Mouse (Mus musculus): ENCODE results near the gene Zbtb5.
A peak's percentile ranks its signal among the peaks of the same experiment; 100 is the strongest.
"Not testable (repeated sequence)": the region's sequence is repeated elsewhere in the genome, so short reads cannot be mapped to it uniquely, and the experiment has no call there.

The Zbtb5 gene

GRCm38 (mm10) chr4:45012105-45012975 lies at the start of gene Zbtb5:
Gene Zbtb5, minus strand, starts transcription at chr4:45012412.
- peak; percentile 100 for DNase-seq (ENCODE audit: low spot score in 2 of 2)

GRCm38 (mm10) chr4:45055451-45055850 lies 43.2 kb upstream of the Zbtb5 start:
- no peak for DNase-seq (ENCODE audit: low spot score in 2 of 2)

- no peak for DNase-seq (ENCODE audit: low spot score in 2 of 2)
These were observed 42.6 kb upstream of the Zbtb5 start for GRCm38 (mm10) chr4:45054862-45055261.

GRCm38 (mm10) chr4:45047956-45048355 lies 35.7 kb upstream of the Zbtb5 start:
- peak; percentile 30 to 44 for DNase-seq (ENCODE audit: low spot score in 2 of 2)

GRCm38 (mm10) chr4:45047286-45047887 lies 35.2 kb upstream of the Zbtb5 start:
- DNase-seq (ENCODE audit: low spot score in 2 of 2): no peak

GRCm38 (mm10) chr4:45046679-45047078 lies 34.5 kb upstream of the Zbtb5 start:
- no peak for DNase-seq (ENCODE audit: low spot score in 2 of 2)

GRCm38 (mm10) chr4:45040795-45041194 lies 28.6 kb upstream of the Zbtb5 start:
- no peak for DNase-seq (ENCODE audit: low spot score in 2 of 2)

- not testable (repeated sequence) for DNase-seq (ENCODE audit: low spot score in 2 of 2)
These were observed 27.3 kb upstream of the Zbtb5 start for GRCm38 (mm10) chr4:45039546-45039945.

- DNase-seq (ENCODE audit: low spot score in 2 of 2): not testable (repeated sequence)
These were observed 26.7 kb upstream of the Zbtb5 start for GRCm38 (mm10) chr4:45038879-45039278.

- DNase-seq (ENCODE audit: low spot score in 2 of 2): no peak
These were observed 25.5 kb upstream of the Zbtb5 start for GRCm38 (mm10) chr4:45037455-45038410.

- no peak for DNase-seq (ENCODE audit: low spot score in 2 of 2)
These were observed 24.4 kb upstream of the Zbtb5 start for GRCm38 (mm10) chr4:45036571-45036970.

GRCm38 (mm10) chr4:45036048-45036447 lies 23.8 kb upstream of the Zbtb5 start:
- no peak for DNase-seq (ENCODE audit: low spot score in 2 of 2)

- DNase-seq (ENCODE audit: low spot score in 2 of 2): no peak
These were observed 22.7 kb upstream of the Zbtb5 start for GRCm38 (mm10) chr4:45034693-45035628.

- DNase-seq (ENCODE audit: low spot score in 2 of 2): no peak
These were observed 20.4 kb upstream of the Zbtb5 start for GRCm38 (mm10) chr4:45032586-45032985.

- no peak for DNase-seq (ENCODE audit: low spot score in 2 of 2)
These were observed 14.2 kb upstream of the Zbtb5 start for GRCm38 (mm10) chr4:45026459-45026858.

- DNase-seq (ENCODE audit: low spot score in 2 of 2): no peak
These were observed 6.8 kb upstream of the Zbtb5 start for GRCm38 (mm10) chr4:45019009-45019408.

GRCm38 (mm10) chr4:45018452-45018980 lies 6.3 kb upstream of the Zbtb5 start, which contains the start of gene Polr1e:
Gene Polr1e, plus strand, starts transcription at chr4:45018583.
- DNase-seq (ENCODE audit: low spot score in 2 of 2): peak; percentile 83 to 88

- DNase-seq (ENCODE audit: low spot score in 2 of 2): peak in 1 of 2 experiments; percentile 24
These were observed 3.4 kb upstream of the Zbtb5 start for GRCm38 (mm10) chr4:45015615-45016014.

- no peak for DNase-seq (ENCODE audit: low spot score in 2 of 2)
These were observed 1.3 kb upstream of the Zbtb5 start for GRCm38 (mm10) chr4:45013537-45013936.

- peak in 1 of 2 experiments; percentile 14 for DNase-seq (ENCODE audit: low spot score in 2 of 2)
These were observed 819 bp upstream of the Zbtb5 start for GRCm38 (mm10) chr4:45013031-45013431.
